Mouse (Mus musculus) C2C12 (cell line): ENCODE measurements around the gene F5.

Experiments
- CEBPB ChIP-seq: IDR thresholded peaks from one replicate; pipeline ENCODE4 v1.6.1; 2011; ENCODE audit warnings: low read depth, mild to moderate bottlenecking, control low read depth, moderate library complexity
- CTCF ChIP-seq: IDR thresholded peaks from one replicate; pipeline ENCODE4 v1.5.1; 2011; ENCODE audit not compliant: control insufficient read depth, insufficient read depth, insufficient read length
- FOSL1 ChIP-seq: IDR thresholded peaks from one replicate; pipeline ENCODE4 v1.8.0; 2011; ENCODE audit warnings: mild to moderate bottlenecking, low read length; ENCODE audit not compliant: poor library complexity, insufficient read depth, severe bottlenecking
- MAX ChIP-seq: IDR thresholded peaks from one replicate; pipeline ENCODE4 v1.6.1; 2011; ENCODE audit warnings: mild to moderate bottlenecking, control low read depth
- MYOD1 ChIP-seq: IDR thresholded peaks from one replicate; pipeline ENCODE4 v1.6.1; 2011; ENCODE audit warnings: low read depth; ENCODE audit not compliant: control insufficient read depth, insufficient read length
- MYOG ChIP-seq: IDR thresholded peaks from one replicate; pipeline ENCODE4 v1.6.1; 2011; ENCODE audit not compliant: control insufficient read depth, insufficient read length; ENCODE audit errors: extremely low read depth
- USF1 ChIP-seq: IDR thresholded peaks from one replicate; pipeline ENCODE4 v1.6.1; 2011; ENCODE audit warnings: low read depth, mild to moderate bottlenecking, control low read depth, moderate library complexity

GRCm38 (mm10) chr1:164132609-164133008 lies 19.0 kb upstream of the F5 start:
- TF ChIP-seq USF1 (no peak), MAX (no peak), CTCF (no peak), MYOG (no peak), MYOD1 (no peak), CEBPB (no peak), FOSL1 (no peak)
